Mouse (Mus musculus): Measurements from ENCODE around the gene Nup37.
A peak's percentile ranks its signal among the peaks of the same experiment; 100 is the strongest.

Gene Nup37

DNA sequence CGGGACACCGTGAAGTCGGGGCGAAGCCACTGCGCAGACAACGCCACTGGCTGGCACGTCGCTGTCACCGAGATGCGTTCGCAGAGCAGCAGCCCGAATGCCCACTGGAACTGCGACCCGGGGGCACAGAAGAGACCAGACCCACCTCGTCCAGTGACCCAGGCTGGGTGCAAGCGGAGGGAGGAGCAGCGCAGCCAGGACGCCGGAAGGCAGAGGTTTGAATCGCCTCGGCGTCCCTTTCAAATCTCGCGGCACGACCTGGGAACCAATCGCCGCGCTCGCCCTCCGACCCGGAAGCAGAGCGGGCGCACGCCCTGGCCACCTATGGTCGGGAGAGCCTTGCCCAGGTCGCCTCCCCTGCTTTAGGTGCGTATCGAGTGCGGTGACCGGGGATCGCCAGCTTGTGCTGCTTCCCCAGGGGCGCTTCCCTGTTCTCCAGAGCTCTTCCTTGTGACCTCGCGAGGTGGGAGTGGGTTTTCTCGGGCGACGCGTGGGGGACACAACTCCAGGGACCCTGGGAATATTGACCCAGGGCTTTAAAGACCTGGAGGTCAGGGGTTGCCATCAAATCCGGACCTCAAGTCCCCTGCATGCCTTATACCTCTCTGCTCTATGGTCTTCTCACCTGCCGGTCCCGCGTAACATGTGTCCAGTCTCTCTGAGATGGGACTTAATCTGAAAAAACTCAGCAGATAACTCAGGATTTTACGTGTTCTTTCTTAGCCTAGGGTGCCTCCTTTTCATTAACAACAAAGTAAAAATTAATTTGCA lies at the start of gene Nup37, which contains the start of gene Parpbp:
Gene Nup37, plus strand, starts transcription at position 286 of the 771 bp plus-strand sequence.
Gene Parpbp, minus strand, starts transcription at position 235 of the 771 bp plus-strand sequence.
- peak; percentile 79 for DNase-seq

DNA sequence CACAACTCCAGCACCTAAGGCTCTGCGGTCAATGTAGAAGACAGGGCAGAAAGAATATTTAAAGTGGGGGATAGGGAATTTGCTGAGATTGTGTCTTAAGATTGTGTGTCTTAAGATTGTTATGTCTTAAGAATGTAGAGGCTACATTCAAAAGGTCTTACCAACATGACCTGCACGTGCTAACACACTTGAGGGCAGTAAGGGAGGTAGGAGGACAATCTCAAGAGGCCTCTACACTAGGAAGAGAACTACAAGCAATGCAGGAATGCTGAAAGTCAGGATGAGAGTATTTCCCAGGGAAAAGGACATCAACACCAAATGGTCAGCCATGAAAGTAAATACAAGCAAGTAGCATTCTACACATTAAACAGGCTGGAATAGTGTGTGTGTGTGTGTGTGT lies 40.6 kb upstream of the Nup37 start:
- DNase-seq: no peak

DNA sequence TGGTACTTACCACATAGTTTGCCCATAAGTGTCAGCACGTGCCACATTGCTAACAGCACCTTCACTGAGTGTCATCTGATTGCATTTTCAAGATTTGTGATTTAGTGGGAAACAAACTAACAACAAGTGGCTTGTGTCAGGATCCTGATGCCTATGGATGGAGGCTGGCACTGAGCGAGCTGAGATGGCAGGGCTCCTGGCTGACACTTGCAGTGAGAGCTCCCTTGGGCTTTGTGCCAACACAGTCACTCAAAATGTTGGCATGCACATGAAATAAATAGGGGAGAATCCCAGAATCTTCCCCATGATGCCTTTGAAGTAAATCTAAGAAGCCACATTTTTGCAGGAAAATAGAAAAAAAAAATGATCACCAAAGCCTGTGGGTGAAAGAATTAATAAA lies 33.5 kb upstream of the Nup37 start:
- DNase-seq: no peak

DNA sequence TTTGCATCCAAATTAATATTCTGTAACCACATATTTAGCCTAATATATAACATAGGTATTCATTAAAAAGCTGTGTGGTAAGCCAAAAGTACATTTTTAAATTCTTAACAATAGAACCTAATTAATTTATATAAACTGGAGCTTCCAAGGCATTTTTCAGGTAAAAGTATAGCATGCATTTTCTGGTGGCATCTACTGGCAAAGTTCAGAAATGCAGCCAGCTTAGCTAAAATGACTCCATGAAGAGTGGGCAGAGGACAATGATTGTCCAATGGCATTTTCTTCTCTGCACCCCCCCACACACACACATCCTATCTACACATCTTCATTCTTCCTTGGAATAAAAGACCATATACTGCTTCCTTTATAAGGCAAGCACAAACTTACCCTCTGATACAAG lies 27.1 kb upstream of the Nup37 start:
- DNase-seq: no peak

DNA sequence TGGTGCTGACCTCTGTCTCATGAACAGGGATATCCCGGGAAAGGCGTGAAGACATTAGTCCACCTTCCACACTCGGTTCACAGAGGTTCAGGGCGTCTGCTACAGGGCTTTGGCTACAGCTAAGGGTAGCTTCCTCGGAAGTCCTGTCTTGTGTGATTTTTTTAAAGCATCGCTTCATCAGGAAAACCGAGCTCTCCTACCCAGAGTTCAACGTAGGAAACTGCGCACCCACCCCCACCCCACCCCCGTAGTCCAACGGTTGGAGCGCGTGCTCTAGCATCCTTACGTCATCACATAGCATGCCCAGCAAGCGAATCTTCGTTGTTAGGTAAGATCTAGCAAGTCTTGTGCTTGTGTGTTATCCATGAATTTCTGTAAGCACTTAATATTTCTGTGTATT lies 11.2 kb upstream of the Nup37 start:
- no peak for DNase-seq

DNA sequence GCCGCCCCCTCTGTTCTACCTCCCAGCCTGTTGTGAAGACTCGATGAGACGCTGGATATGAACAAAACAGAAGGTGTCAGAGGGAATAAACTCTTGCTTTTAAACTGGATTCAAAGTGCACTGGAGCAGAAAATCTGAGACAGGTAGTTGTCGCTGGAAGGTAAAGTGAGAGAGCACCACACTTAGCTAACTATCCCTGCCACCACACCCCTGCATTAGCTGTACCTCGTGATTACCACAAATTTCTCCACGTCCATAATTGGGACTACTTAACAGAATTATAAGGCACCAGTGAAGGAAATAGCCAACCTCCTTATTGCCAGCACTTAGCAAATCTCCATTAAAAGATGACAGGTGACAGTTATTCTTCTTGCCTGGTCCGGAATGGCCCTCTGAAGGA lies 605 bp upstream of the Nup37 start:
- no peak for DNase-seq

DNA sequence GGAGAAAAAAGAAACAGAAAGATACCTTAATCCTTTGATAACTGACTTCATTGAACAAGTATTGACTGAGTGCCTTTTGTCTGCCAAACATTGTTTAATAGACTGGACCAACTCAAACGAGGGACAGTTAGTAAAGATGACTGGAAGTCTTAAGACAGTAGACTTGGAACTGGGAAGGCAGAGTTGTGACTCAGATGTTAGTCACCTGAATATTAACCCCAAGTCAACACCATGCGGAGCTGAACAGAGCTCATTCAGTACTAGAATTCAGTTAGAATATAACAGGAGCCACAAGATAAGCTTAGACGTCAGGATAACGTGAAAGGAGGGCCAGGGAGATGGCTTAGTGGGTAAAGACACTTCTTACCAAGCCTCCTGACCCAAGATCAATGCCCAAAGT lies 3.6 kb downstream of the Nup37 start:
- no peak for DNase-seq

DNA sequence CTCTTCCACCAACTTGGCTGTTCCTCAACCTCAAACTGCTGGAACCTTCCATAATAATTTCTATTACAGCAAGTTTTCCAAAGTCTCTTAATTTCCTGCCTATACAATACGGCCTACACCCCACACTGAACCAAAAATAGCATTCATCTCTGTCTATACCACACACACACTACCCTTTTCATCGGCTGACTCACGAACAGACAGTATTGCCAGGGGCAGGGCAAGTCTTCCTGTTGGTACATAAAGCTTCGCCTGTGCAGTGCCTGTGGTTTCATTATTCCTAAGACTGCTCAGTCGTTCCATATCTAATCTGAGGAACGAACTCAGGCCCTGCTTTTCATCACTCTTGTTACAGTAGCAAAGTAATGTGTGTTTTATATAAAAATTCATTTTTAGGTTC lies 4.9 kb downstream of the Nup37 start:
- no peak for DNase-seq

DNA sequence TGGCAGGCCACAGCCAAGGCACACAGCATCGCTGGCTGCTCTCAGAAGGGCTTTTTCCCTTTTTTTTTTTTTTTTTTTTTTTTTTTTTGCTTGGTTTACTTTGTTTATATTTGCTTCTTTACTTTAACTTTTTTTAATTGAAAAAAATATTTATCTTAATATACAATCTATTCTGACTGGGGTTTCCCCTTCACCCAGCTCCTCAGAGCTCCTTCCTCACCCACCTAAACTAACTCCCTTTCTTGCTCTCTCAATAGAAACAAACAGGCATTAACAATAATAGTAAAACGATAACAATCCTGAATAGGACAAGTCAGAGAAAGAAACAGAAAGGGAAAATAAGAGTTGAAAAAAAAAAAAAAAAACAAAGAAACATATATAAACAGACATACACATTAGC lies 15.3 kb downstream of the Nup37 start:
- no peak for DNase-seq

DNA sequence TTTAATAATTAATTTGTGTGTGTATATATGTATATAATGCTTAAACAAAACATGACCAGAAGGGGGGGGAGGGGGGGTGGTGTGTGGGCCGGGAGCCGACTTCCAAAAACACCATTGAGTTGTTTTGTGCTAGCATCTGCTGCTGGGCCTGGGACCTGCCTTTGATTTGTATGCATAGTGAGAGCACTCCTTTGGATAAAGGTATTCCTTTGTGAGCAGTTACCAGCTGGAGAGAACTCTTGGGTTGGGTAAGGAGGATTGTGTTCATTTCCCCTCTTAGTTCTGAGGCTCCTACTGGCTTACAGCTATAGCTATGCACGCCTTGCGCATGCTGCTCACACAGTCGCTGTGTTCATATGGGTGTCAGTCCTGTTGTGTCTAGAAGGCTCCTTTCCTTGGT lies 15.9 kb downstream of the Nup37 start:
- no peak for DNase-seq

DNA sequence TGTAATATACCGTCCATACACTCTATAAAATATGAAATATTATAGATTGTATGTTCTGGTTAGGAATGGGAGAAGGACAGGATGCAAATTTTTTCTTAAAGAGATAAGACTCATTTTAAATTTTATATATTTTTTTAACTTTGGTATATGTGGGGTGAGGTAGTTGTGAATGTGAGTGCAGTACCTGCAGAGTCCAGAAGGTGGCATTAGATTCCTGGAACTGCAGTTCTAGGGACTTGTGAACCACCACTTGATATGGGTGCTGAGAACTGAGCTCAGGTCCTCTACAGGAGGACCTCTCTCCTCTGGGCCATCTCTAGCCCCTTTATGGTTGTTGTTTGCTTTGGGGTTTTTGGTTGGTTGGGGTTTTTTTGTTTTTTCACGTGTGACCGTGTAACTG lies 19.4 kb downstream of the Nup37 start:
- no peak for DNase-seq

DNA sequence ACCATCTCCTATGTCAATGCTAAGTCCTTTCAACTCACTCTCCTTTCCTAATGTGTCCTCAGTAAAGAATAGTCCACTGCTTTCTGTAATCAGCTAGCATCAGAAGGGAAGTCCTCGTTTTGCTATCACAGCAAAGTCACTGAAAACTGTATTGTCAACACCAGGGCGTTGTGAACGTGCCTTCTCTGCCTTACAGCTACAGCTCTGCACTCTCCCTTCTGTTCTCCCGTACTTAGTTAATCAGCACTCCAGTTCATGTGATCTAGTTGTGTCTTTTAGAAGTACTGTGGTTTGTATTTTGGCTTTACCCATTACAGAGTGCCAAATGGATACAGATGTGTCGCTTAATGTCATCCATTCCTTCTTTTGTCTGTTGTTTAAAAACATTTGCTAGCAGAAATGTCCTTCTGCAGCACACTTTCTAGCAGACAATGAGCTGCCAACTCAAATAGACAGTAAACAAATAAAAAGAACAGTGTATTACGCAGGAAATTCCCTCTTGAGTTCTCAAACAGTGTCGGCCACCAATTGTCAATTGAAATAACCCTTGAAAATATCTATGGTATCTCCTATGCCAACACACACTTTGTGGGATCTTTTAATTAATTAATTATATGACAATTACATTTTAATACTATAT lies 20.8 kb downstream of the Nup37 start:
- no peak for DNase-seq

DNA sequence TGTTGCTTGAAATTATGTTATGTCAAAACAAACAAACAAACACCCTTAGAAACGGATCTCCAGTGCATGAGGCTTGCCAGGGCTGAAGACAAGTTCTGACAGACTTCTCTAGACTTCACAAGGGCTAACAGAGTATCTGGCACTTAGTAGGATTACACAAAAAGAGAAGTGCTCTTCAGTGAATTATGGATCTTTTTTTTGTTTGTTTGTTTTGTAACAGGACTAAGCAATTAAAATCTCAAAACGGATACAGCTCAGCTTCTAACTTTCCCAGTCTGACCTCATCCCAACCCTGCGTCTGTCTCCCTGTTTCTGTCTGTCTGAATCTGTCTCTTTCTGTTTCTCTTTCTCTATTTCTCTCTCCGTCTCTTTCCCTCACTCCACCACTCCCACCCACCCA lies 53.7 kb downstream of the Nup37 start:
- no peak for DNase-seq

DNA sequence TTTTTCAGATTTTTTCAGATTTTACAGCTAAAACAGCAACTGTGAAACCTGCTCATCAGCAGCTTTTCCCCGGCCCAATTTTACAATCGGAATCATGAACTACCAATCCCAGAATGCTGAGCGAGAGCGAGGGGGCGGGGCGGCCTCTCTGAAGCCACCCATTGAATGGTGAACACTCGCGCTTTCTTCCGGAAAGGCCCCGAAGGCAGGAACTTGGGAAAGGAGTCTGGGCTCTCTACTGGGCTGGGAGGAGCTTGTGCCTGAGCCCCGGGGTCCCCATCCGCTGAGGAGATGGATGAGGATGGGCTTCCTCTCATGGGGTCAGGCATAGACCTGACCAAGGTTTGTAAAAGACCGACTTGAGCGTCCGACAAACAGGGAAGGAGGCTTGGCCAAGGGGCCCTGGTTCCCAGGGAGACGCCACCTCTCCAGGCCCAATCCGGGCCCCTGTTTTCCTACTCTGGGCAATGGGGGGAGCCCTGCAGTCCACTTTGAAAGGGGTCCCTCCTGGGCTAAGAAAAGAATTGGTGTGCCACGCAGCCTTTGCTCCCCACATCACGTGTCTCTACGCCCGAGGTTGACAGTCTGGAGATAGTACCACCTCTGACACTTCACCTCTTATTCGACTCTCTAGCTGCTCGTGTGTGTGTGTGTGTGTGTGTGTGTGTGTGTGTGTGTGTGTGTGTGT lies 54.3 kb downstream of the Nup37 start, which contains the start of gene Washc3:
Gene Washc3, plus strand, starts transcription at position 143 of the 688 bp plus-strand sequence.
- peak; percentile 94 for DNase-seq

DNA sequence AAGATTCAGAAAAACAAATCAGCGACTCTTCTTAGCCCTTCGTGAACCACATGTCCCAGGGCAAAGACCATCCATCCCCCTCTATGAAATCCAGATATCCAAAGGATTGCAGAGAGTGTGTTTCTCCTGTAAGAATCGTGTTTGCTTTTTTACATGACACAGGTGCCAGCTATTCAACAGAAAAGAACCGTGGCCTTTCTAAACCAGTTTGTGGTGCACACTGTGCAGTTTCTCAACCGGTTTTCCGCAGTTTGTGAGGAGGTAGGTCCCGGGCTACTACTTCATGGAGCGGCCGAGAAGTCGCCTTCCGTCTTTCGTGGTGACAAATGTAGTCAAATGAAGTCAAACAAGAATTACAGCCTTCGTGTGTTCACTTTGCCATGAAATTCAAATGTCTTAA lies 54.9 kb downstream of the Nup37 start:
- no peak for DNase-seq

DNA sequence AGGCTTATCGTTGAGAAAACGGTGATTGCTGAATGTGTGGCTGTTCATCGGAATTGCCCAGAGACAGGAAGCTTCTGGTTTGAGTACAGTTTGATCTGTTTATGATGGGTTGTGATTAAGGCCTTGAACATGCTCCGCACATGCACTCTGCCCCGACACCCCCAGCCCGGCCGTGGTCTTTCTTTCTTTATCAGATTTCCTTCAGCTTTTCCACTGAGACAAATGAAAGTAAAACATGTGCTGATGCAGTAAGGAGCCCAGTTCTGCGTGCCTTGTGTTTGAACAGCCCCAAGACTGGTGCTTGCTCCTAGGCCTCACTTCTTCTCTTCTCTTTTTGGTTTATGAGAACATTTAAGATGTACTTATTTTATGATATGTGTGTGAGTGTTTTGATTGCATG lies 55.8 kb downstream of the Nup37 start:
- DNase-seq: no peak

DNA sequence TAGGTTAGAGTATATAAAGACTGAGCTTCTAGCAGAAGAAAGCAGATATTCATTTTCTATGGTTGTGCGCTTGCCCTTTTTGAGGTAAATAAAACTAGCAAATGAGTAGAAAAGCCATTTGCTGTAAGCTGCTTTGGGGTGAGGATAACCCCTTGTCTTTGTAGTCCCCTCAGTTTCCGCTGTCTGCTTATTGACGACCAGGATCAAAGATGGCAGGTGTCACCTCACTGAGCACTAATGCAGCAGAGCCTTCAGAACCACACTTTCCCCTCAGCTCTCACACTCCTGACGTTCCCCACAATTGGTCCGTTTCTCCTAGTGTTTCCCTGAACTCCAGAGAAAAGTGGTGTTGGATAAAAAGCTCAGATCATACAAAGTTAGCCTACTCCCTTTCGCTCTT lies 56.4 kb downstream of the Nup37 start:
- DNase-seq: no peak

DNA sequence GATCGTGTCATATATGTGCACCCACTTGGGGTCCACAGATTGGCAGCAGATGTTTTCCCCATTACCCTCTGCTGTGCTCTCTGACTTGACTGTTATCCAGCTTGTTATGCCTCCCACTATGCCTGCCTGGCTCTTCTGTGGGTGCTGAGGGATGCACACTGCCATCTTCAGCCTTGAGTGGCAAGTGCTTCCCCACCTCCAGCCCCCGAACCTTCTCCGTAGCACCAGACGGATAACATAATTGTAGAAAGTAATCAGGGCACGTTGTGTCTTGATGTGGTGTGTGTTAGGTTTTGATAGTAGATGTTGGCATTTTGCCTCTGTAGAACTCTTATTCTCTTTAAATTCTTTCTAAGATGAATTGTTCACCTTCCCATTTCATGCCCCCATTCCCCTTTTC lies 65.9 kb downstream of the Nup37 start:
- no peak for DNase-seq

DNA sequence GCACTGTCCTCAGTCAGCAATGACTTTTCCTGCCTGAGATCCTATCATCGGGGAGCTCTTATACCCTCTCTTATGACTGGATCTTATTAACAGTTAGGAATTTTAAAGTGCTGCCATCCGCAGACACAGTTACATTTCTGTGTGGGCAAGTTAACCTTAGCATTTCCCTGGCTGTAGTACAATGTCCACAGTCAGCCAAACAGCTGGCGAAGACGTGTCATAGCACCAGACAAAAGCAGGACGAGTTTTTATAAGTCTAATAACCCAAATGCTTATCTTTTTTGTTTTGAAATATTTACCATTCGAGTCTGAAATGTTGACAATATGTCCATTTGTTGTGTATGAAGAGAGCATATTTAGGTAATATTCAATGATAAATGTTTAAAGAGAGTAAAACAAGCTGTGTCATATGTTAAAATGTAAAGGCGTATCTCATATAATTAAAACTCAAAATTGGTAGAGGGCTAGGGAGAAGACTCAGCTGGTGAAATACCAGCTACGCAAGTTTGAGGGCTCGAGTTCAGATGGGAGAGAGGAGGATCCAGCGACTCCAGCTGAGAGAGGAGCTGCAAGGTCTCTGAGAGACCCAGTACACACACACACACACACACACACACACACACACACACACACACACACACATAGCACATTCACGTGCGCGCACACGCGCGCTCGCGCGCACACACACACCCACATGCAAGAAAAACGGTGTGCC lies 68.2 kb downstream of the Nup37 start:
- no peak for DNase-seq

DNA sequence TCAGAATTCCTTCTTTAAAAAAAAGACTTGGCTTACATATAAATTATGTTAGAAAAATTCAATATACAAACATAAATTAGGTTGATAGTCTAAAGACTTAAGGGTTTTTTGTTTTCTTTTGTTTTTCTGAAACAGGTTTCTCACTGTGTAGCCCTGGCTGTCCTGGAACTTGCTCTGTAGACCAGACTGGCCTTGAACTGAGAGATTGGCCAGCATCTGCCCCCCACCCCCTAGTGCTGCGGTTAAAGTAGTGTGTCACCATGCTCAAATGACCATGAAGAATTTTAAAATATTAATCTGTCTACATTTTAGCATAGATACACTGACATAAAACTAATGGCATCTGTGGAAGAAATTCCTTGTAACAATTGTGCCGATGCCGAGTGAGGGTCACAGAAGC lies 71.4 kb downstream of the Nup37 start:
- DNase-seq: no peak

DNA sequence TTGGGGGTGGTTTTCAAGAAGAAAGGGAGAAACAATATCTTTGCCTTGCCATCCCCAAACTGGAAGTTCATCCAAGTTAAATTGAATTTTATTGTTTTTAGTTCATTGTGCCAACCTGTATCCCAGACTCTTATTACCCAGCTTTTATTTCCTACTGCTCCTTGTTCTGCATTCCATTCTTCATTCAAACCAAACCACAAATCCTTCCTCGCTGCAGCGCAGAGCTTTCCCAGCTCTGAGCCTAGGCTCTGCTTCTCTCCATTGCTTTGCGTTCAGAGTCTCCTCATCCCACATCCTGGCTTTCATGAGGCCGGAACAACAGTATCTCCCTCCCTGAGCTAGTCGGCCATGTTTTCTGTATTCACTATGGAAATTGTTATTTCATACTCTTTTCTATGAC lies 74.9 kb downstream of the Nup37 start:
- no peak for DNase-seq

DNA sequence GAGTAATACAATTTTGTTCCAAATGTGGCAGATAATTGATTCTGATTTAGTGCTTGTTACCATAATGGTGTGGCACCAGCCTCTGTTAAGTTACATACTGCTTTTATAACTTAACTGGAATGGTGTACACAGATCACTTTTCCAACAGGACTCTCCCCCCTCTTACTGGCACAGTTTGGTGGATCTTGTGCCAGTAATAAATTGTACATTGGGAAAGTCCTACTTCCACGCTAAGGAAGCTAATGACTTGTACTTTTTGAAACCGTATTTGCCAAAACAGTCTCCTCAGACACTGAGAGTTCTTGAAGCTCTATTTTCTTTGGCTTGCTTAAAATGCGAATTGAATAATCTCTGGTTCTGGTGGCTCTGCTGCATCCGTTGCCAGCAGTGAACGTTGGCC lies 78.6 kb downstream of the Nup37 start:
- DNase-seq: no peak

DNA sequence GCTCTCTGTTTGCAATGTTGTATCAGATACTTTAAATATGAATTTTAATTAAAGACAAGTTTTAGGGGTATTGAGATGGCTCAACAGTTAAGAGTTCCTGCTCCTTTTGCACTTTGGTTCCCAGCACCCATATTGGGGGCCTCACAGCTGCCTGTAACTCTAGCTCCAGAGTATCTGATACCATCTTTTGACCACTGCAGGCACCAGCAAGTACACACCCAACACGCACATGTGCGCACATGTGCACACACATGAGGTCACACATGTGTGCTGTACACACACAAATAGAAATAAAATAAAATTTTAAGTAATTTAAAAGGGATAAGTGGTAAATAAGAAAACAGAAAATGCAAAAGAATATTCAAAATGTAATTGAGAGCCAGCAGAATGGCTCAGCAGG lies 81.2 kb downstream of the Nup37 start:
- no peak for DNase-seq
